Mouse (Mus musculus) embryonic facial prominence, embryonic 14.5 days (tissue): ENCODE results near the gene Cybrd1. TPM values are rescaled to one million over a fixed set of nuclear protein-coding genes. Genes with fewer than 3 reads are reported as not detected.
A peak's percentile ranks its signal among the peaks of the same experiment; 100 is the strongest.

Source experiments
- ATAC-seq: fragments of 200-750 bp; cut with Nextera tagmentation; 2 replicates; pipeline ENCODE4 v1.8.0; 2017; ENCODE audit warnings: low read depth, moderate number of reproducible peaks, moderate TSS enrichment
- DNase-seq: peaks from one replicate; pipeline ENCODE4 v3.0.0-alpha.2; 2015; ENCODE audit warnings: low spot score
- H3K27ac ChIP-seq: fragments of 300-500 bp; sonication (generic); replicated peaks from 2 replicates; pipeline ENCODE4 v1.5.1; 2014; ENCODE audit warnings: low read depth, mild to moderate bottlenecking, low read length, moderate library complexity
- H3K27me3 ChIP-seq: fragments of 300-500 bp; sonication (generic); replicated peaks from 2 replicates; pipeline ENCODE4 v1.6.1; 2014; ENCODE audit warnings: low read length; ENCODE audit not compliant: control insufficient read depth, insufficient read depth
- H3K36me3 ChIP-seq: fragments of 300-500 bp; sonication (generic); 2 replicates; pipeline ENCODE4 v1.6.1; 2014; ENCODE audit warnings: low read length, mixed read lengths; ENCODE audit not compliant: control insufficient read depth, insufficient read depth
- H3K4me1 ChIP-seq: fragments of 300-500 bp; sonication (generic); 2 replicates; pipeline ENCODE4 v1.6.1; 2014; ENCODE audit warnings: antibody characterized with exemption, low read length; ENCODE audit not compliant: control insufficient read depth, insufficient read depth
- H3K4me2 ChIP-seq: fragments of 300-500 bp; sonication (generic); 2 replicates; pipeline ENCODE4 v1.6.1; 2014; ENCODE audit warnings: low read depth, mild to moderate bottlenecking, low read length, moderate library complexity, mixed read lengths
- H3K4me3 ChIP-seq: fragments of 300-500 bp; sonication (generic); 2 replicates; pipeline ENCODE4 v1.5.1; 2014; ENCODE audit warnings: low read depth, mild to moderate bottlenecking, low read length
- H3K9ac ChIP-seq: fragments of 300-500 bp; sonication (generic); 2 replicates; pipeline ENCODE4 v1.6.1; 2014; ENCODE audit warnings: low read depth, mild to moderate bottlenecking, low read length, moderate library complexity, mixed read lengths
- H3K9me3 ChIP-seq: fragments of 300-500 bp; sonication (generic); 2 replicates; pipeline ENCODE4 v1.6.1; 2016; ENCODE audit warnings: low read length; ENCODE audit not compliant: control insufficient read depth
- WGBS: fragments of 180-500 bp; shearing (Covaris S2); extraction: QIAGEN DNeasy Blood & Tissue Kit; methylation state at CpG from one replicate; pipeline ENCODE4 v1.1.7; 2014; 5-methylcytosine and 5-hydroxymethylcytosine counted together
- polyA plus RNA-seq: library from polyadenylated mRNA; unstranded; fragments of >200 nt; fragmentation: Nextera tagmentation; extraction: Ambion mirVana; gene quantifications from 2 replicates; pipeline ENCODE4 v1.2.1, GENCODE M21; 2014

Gene Cybrd1
- polyA plus RNA-seq, 1 experiment from 2014 or later, result 4.5 TPM

DNA sequence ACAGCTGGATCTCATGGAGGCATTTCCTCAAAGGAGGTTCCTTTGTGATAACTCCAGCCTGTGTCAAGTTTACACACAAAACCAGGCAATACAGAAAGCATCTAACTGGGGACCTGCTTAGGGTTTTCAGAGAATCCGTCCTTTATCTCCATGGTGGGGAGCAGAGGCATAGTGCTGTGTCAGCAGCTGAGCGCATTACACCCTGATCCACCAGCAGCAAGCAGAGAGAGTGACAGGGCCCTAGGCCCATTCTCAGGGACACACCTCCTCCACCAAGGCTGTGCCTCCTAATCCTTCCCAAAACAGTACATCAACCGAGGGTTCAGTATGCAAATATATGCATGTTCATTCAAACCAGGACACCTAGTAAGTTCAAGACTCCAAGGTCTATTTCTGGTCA, 55.3 kb downstream of the Cybrd1 start:
- H3K9ac ChIP-seq, result no peak overlapping the region
- no peaks in the 10 kb centered on the region for H3K9me3 ChIP-seq
- ATAC-seq, result no peak
- no peak for DNase-seq
- H3K36me3 ChIP-seq, result no peaks in the 10 kb centered on the region
- no peak overlapping the region for H3K27ac ChIP-seq
- 44% methylated on average over 3 of the region's 3 CpGs for WGBS
- H3K4me3 ChIP-seq, result no peak overlapping the region
- no peak overlapping the region for H3K4me2 ChIP-seq
- H3K4me1 ChIP-seq, result peaks cover 4% of the 10 kb centered on the region; the same call in 1 of the 2 replicates
- H3K27me3 ChIP-seq, result no peaks in the 10 kb centered on the region

DNA sequence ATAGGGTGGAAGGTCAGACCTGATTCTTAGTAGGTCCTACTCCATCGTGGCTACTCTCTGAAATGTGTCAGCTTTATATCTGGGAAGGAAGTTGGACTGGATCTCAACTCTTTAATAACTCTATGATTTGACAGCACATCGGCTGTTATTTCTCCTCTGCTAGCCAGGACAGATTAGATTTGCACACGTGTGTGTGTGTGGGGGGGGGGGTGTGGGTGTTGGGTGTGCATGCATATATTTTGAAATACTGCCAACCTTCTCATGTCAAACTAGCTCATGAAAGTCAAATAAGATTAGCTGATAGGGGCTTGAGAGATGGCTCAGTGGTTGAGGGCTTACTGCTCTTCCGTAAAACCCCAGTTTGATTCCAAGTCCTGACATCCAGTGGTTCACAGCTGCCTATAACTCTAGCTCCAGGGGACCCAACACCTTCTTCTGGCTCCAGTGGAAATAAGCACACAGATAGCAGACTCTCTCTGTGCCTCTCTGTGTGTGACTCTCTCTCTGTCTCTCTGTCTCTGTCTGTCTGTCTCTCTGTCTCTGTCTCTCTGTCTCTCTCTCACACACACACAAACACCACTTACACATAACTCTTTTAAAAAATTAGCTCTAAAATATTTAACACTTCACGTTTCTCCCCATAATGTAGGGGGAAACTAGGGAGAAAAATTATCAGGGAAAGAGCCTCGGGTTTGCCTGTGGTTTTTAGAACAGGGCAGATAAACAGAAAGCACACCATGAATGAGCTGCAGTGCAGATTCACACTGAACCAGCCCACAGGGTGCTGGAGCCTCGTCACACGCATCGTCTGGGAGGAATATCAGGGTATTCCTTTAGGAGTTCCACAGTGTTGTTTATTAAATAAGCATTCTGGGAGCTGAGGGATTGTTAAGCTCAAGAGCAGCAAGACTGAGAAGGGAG, 58.9 kb downstream of the Cybrd1 start:
- no peak for DNase-seq
- H3K27me3 ChIP-seq, result no peaks in the 10 kb centered on the region
- WGBS, result 61% methylated on average over 9 of the region's 9 CpGs
- H3K9me3 ChIP-seq, result no peaks in the 10 kb centered on the region
- H3K4me2 ChIP-seq, result no peak overlapping the region
- 0 out of 2 replicates have a peak, but pooled peaks cover 6% of the 10 kb centered on the region for H3K4me1 ChIP-seq
- no peaks in the 10 kb centered on the region for H3K36me3 ChIP-seq
- no peak overlapping the region for H3K9ac ChIP-seq
- H3K27ac ChIP-seq, result no peak overlapping the region
- H3K4me3 ChIP-seq, result no peak overlapping the region
- no peak for ATAC-seq

- Histone ChIP-seq H3K27ac (no peak overlapping the region), H3K9me3 (no peaks in the 10 kb centered on the region), H3K9ac (no peak overlapping the region), H3K4me2 (no peak overlapping the region), H3K4me1 (0 out of 2 replicates have a peak, but pooled peaks cover 6% of the 10 kb centered on the region), H3K27me3 (no peaks in the 10 kb centered on the region), H3K36me3 (no peaks in the 10 kb centered on the region), H3K4me3 (no peak overlapping the region)
- 67% methylated on average over 1 of the region's 1 CpGs for WGBS
- DNase-seq (no peak), ATAC-seq (0 out of 2 replicates have a peak, but pooled peaks have one; percentile 12)
Observed at GRCm38 (mm10) chr2:71177250-71177615, 59.5 kb downstream of the Cybrd1 start.

DNA sequence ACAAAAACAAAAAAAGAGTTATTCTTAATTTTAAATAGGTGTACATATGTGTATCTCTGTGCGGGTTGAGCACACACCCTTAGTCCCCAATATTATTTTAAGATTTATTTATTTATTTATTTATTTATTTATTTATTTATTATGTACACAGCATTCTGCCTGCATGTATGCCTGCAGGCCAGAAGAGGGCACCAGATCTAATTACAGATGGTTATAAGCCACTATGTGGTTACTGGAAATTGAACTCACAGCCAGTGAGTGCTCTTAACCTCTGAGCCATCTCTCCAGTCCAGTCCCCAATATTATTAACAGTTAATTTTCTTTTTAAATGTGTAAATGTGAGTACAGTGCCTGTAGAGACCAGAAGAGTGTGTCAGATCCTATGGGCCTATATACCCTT, 60.0 kb downstream of the Cybrd1 start:
- Histone ChIP-seq H3K27ac (no peak overlapping the region), H3K36me3 (no peaks in the 10 kb centered on the region), H3K27me3 (no peaks in the 10 kb centered on the region), H3K9ac (no peak overlapping the region), H3K4me3 (no peak overlapping the region), H3K4me2 (no peak overlapping the region), H3K9me3 (no peaks in the 10 kb centered on the region), H3K4me1 (0 out of 2 replicates have a peak, but pooled peaks cover 6% of the 10 kb centered on the region)
- ATAC-seq (no peak), DNase-seq (no peak)
- 94% methylated on average over 1 of the region's 1 CpGs for WGBS

DNA sequence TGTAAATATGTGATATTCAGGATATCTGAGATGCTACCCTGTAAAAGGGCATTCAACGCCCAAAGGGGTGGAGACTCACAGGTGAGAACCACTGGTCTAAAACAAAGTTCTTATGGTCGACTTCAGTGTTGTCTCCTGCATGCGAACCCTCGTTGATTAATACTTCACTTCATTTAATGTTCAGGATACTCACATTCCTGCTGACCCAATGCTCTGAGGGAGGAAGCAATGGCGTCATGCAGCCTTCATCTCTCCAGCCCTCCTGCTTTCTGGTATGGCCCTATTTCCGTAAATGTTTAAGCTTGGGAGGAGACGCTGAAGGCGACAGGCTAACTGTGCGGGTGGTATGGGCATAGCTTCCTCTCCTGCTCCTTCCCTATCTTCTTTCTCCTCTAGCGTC, 62.0 kb downstream of the Cybrd1 start:
- ATAC-seq, result no peak
- H3K4me1 ChIP-seq, result 0 out of 2 replicates have a peak, but pooled peaks cover 6% of the 10 kb centered on the region
- H3K36me3 ChIP-seq, result no peaks in the 10 kb centered on the region
- DNase-seq, result no peak
- no peaks in the 10 kb centered on the region for H3K9me3 ChIP-seq
- H3K27me3 ChIP-seq, result no peaks in the 10 kb centered on the region
- H3K4me2 ChIP-seq, result no peak overlapping the region
- no peak overlapping the region for H3K4me3 ChIP-seq
- 86% methylated on average over 10 of the region's 10 CpGs for WGBS
- H3K27ac ChIP-seq, result no peak overlapping the region
- no peak overlapping the region for H3K9ac ChIP-seq

GRCm38 (mm10) chr2:71180566-71181217, 63.0 kb downstream of the Cybrd1 start:
- DNase-seq, result peak; percentile 70
- H3K4me2 ChIP-seq, result peak overlapping the region; percentile 13
- ATAC-seq, result peak; percentile 79
- no peak overlapping the region for H3K4me3 ChIP-seq
- H3K9me3 ChIP-seq, result no peaks in the 10 kb centered on the region
- H3K27ac ChIP-seq, result no peak overlapping the region
- H3K27me3 ChIP-seq, result no peaks in the 10 kb centered on the region
- H3K36me3 ChIP-seq, result no peaks in the 10 kb centered on the region
- 0 out of 2 replicates have a peak, but pooled peaks cover 6% of the 10 kb centered on the region for H3K4me1 ChIP-seq
- WGBS, result 40% methylated on average over 8 of the region's 8 CpGs
- H3K9ac ChIP-seq, result no peak overlapping the region

- H3K4me3 ChIP-seq, result no peak overlapping the region
- H3K36me3 ChIP-seq, result no peaks in the 10 kb centered on the region
- no peak overlapping the region for H3K27ac ChIP-seq
- no peak overlapping the region for H3K9ac ChIP-seq
- 74% methylated on average over 3 of the region's 3 CpGs for whole genome bisulfite sequencing
- no peaks in the 10 kb centered on the region for H3K27me3 ChIP-seq
- H3K4me1 ChIP-seq, result peaks cover 13% of the 10 kb centered on the region
- no peak overlapping the region for H3K4me2 ChIP-seq
- no peaks in the 10 kb centered on the region for H3K9me3 ChIP-seq
- no peak for ATAC-seq
- no peak for DNase-seq
Observed at GRCm38 (mm10) chr2:71187950-71188349, 70.2 kb downstream of the Cybrd1 start.

GRCm38 (mm10) chr2:71188861-71189260, 71.1 kb downstream of the Cybrd1 start:
- DNase-seq, result no peak
- WGBS, result 39% methylated on average over 2 of the region's 2 CpGs
- no peak overlapping the region for H3K4me3 ChIP-seq
- no peaks in the 10 kb centered on the region for H3K36me3 ChIP-seq
- no peak for ATAC-seq
- H3K27me3 ChIP-seq, result no peaks in the 10 kb centered on the region
- H3K27ac ChIP-seq, result no peak overlapping the region
- no peak overlapping the region for H3K4me2 ChIP-seq
- no peak overlapping the region for H3K9ac ChIP-seq
- no peaks in the 10 kb centered on the region for H3K9me3 ChIP-seq
- peaks cover 13% of the 10 kb centered on the region for H3K4me1 ChIP-seq
